Mouse (Mus musculus) liver, postnatal 0 days (tissue): Measurements from ENCODE around the gene Mlxip.

ENCODE experiments used
- CTCF ChIP-seq: sonication (generic); IDR thresholded peaks from 2 replicates; pipeline ENCODE4 v1.5.1; 2016; ENCODE audit warnings: antibody characterized with exemption, low read depth
- EP300 ChIP-seq: IDR thresholded peaks from 2 replicates; pipeline ENCODE4 v1.6.1; 2016; ENCODE audit warnings: antibody characterized with exemption, low read depth, mild to moderate bottlenecking

GRCm38 (mm10) chr5:123378712-123379111 lies 15.9 kb upstream of the Mlxip start:
- TF ChIP-seq CTCF (no peak), EP300 (no peak)
